Mouse (Mus musculus) stomach, postnatal 0 days (tissue): ENCODE measurements around the gene Tmem8. TPM values are rescaled to one million over a fixed set of nuclear protein-coding genes. Genes with fewer than 3 reads are reported as not detected.

Experiments used
- ATAC-seq: fragments of 200-750 bp; cut with Nextera tagmentation; 2 replicates; pipeline ENCODE4 v1.8.0; 2017; ENCODE audit not compliant: low FRiP score, low TSS enrichment
- DNase-seq: peaks from one replicate; pipeline ENCODE4 v3.0.0-alpha.2; 2016; ENCODE audit warnings: low spot score
- H3K27ac ChIP-seq: fragments of 300-500 bp; sonication (generic); replicated peaks from 2 replicates; pipeline ENCODE4 v1.5.1; 2014; ENCODE audit warnings: mild to moderate bottlenecking, control low read depth
- H3K27me3 ChIP-seq: fragments of 300-500 bp; sonication (generic); 2 replicates; pipeline ENCODE4 v1.6.1; 2014; ENCODE audit warnings: low read length; ENCODE audit not compliant: control insufficient read depth, insufficient read depth
- H3K36me3 ChIP-seq: fragments of 300-500 bp; sonication (generic); 2 replicates; pipeline ENCODE4 v1.6.1; 2014; ENCODE audit warnings: low read length, mixed read lengths; ENCODE audit not compliant: control insufficient read depth, insufficient read depth
- H3K4me1 ChIP-seq: fragments of 300-500 bp; sonication (generic); replicated peaks from 2 replicates; pipeline ENCODE4 v1.6.1; 2014; ENCODE audit warnings: antibody characterized with exemption; ENCODE audit not compliant: control insufficient read depth, insufficient read depth
- H3K4me2 ChIP-seq: fragments of 300-500 bp; sonication (generic); replicated peaks from 2 replicates; pipeline ENCODE4 v1.6.1; 2014; ENCODE audit warnings: low read depth, mild to moderate bottlenecking, control low read depth, moderate library complexity
- H3K4me3 ChIP-seq: fragments of 300-500 bp; sonication (generic); 2 replicates; pipeline ENCODE4 v1.5.1; 2014; ENCODE audit warnings: low read depth, low read length, control low read depth
- H3K9ac ChIP-seq: fragments of 300-500 bp; sonication (generic); 2 replicates; pipeline ENCODE4 v1.6.1; 2014; ENCODE audit warnings: mild to moderate bottlenecking, low read length, control low read depth, mixed read lengths
- H3K9me3 ChIP-seq: fragments of 300-500 bp; sonication (generic); 2 replicates; pipeline ENCODE4 v1.6.1; 2016; ENCODE audit warnings: low read length; ENCODE audit not compliant: control insufficient read depth
- CTCF ChIP-seq: IDR thresholded peaks from 2 replicates; pipeline ENCODE4 v1.5.1; 2016; ENCODE audit warnings: antibody characterized with exemption, low read depth, mild to moderate bottlenecking, moderate library complexity
- EP300 ChIP-seq: optimal IDR thresholded peaks from 2 replicates; pipeline ENCODE3; 2016; ENCODE audit warnings: antibody characterized with exemption
- WGBS: fragments of 180-500 bp; shearing (Covaris S2); extraction: QIAGEN DNeasy Blood & Tissue Kit; methylation state at CpG from one replicate; pipeline ENCODE4 v1.1.7; 2014; 5-methylcytosine and 5-hydroxymethylcytosine counted together
- polyA plus RNA-seq: library from polyadenylated mRNA; unstranded; fragments of >200 nt; fragmentation: Nextera tagmentation; extraction: Ambion mirVana; gene quantifications from 2 replicates; pipeline ENCODE4 v1.2.1, GENCODE M21; 2015

Gene Tmem8
- polyA plus RNA-seq, 1 experiment from 2014 or later, result 16.1 TPM

- ATAC-seq, result no peak
- H3K9me3 ChIP-seq, result no peaks in the 10 kb centered on the region
- H3K27ac ChIP-seq, result no peak overlapping the region
- peaks cover 2% of the 10 kb centered on the region; the same call in 1 of the 2 replicates for H3K36me3 ChIP-seq
- no peaks in the 10 kb centered on the region for H3K4me1 ChIP-seq
- no peak for DNase-seq
- H3K27me3 ChIP-seq, result no peaks in the 10 kb centered on the region
- H3K4me2 ChIP-seq, result no peak overlapping the region
- H3K4me3 ChIP-seq, result no peak overlapping the region
- TF ChIP-seq CTCF (no peak), EP300 (no peak)
- 70% methylated on average over 4 of the region's 4 CpGs for WGBS
- no peak overlapping the region for H3K9ac ChIP-seq
These were observed 29.7 kb downstream of the Tmem8 start for GRCm38 (mm10) chr17:26142796-26143195.

DNA sequence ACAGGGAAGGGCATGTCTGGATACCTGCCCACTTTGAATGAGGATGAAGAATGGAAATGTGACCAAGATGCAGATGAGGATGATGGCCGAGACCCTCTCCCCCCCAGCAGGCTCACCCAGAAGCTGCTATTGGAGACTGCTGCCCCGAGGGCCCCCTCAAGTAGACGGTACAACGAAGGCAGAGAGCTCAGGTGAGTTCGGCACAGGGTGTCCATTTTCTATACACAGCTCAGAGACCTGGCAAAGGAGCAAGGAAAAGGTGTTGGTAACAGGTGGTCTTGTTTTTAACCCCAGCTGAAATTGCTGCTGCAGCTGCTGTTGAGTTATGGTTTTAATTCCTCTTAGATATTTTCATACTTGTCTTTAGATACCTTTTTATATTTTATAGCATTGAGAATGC, 30.3 kb downstream of the Tmem8 start:
- Histone ChIP-seq H3K27me3 (no peaks in the 10 kb centered on the region), H3K4me1 (no peaks in the 10 kb centered on the region), H3K9me3 (no peaks in the 10 kb centered on the region), H3K9ac (no peak overlapping the region), H3K36me3 (peaks cover 2% of the 10 kb centered on the region; the same call in 1 of the 2 replicates), H3K4me3 (no peak overlapping the region), H3K27ac (no peak overlapping the region), H3K4me2 (no peak overlapping the region)
- TF ChIP-seq EP300 (no peak), CTCF (no peak)
- DNase-seq, result no peak
- WGBS, result 95% methylated on average over 5 of the region's 5 CpGs
- ATAC-seq, result no peak

GRCm38 (mm10) chr17:26149056-26149455, 36.0 kb downstream of the Tmem8 start:
- Histone ChIP-seq H3K9ac (no peak overlapping the region), H3K4me3 (no peak overlapping the region), H3K27ac (no peak overlapping the region), H3K4me1 (no peaks in the 10 kb centered on the region), H3K36me3 (no peaks in the 10 kb centered on the region; the same call in 1 of the 2 replicates), H3K27me3 (no peaks in the 10 kb centered on the region), H3K4me2 (no peak overlapping the region), H3K9me3 (no peaks in the 10 kb centered on the region)
- DNase-seq (no peak), ATAC-seq (no peak)
- 78% methylated on average over 2 of the region's 2 CpGs for WGBS
- TF ChIP-seq CTCF (0 out of 2 replicates have a peak, but pooled peaks have one; percentile 11), EP300 (no peak)

DNA sequence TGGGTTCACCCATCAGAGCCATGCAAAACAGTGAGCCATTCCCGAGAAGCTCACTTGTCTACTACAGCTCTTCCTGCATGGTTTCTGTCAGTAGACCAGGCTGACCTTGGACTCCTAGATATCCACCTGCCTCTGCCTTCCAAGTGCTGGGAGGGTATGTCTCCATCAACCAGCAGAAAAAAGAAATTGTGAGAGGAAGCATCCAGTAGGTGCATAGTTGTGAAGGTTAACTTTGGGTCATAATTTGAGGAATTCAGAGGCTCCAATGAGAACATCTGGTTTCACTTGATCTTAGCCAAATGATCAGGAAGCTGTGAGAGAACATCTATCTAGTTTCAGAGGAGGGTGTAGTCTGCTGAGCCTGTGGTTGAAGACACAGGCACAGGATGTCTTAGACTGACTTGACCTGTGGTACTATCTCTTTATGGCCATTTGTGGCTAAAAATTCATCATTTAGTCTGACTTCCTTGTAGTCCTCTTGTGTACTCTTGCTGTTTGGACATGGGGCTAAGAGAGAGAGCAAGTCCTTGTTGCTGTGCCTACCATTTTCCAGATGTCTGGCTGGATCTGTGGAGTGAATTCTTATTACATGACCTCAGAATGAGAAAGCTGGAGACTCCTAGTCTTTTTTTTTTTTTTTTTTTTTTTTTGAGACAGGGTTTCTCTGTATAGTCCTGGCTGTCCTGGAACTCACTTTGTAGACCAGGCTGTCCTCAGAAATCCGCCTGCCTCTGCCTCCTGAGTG, 39.0 kb downstream of the Tmem8 start:
- no peak for TF ChIP-seq CTCF
- TF ChIP-seq EP300, result no peak

DNA sequence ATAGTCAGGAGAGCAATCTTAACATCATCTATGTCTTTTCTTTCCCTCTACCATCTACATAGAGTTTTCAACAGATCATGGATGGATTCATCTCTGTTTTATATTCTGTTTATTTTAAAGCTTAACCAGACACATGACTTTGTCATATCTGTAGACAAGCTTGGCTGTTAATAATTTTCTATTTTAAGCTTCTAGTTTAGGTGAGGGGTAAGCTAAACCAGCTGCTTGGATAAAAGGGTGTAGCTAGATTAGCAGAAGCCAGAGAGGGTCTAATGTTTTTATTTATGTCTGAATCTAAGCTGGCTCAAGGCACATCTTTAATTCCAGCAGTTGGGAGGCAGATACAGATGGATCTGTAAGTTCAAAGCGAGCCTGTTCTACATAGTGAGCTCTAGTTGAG, 49.6 kb downstream of the Tmem8 start:
- ATAC-seq, result no peak
- Histone ChIP-seq H3K27me3 (no peaks in the 10 kb centered on the region), H3K36me3 (no peaks in the 10 kb centered on the region), H3K9ac (no peak overlapping the region), H3K27ac (no peak overlapping the region), H3K9me3 (no peaks in the 10 kb centered on the region), H3K4me2 (no peak overlapping the region), H3K4me1 (0 out of 2 replicates have a peak, but pooled peaks cover 3% of the 10 kb centered on the region), H3K4me3 (no peak overlapping the region)
- TF ChIP-seq CTCF (no peak), EP300 (no peak)
- DNase-seq, result no peak
- WGBS, result 59% methylated on average over 1 of the region's 1 CpGs

More for the DNA sequence above, 39.0 kb downstream of the Tmem8 start:
- 94% methylated on average over 2 of the region's 2 CpGs for WGBS
- Histone ChIP-seq H3K4me1 (no peaks in the 10 kb centered on the region), H3K27me3 (no peaks in the 10 kb centered on the region), H3K9ac (no peak overlapping the region), H3K27ac (no peak overlapping the region), H3K9me3 (no peaks in the 10 kb centered on the region), H3K36me3 (no peaks in the 10 kb centered on the region; the same call in 1 of the 2 replicates), H3K4me3 (no peak overlapping the region), H3K4me2 (no peak overlapping the region)
- DNase-seq (no peak), ATAC-seq (no peak)

GRCm38 (mm10) chr17:26168039-26168438, 54.9 kb downstream of the Tmem8 start:
- H3K27me3 ChIP-seq, result no peaks in the 10 kb centered on the region
- DNase-seq (peak; percentile 31), ATAC-seq (peak; percentile 91)
- H3K4me2 ChIP-seq, result no peak overlapping the region
- no peaks in the 10 kb centered on the region for H3K4me1 ChIP-seq
- TF ChIP-seq EP300 (no peak), CTCF (no peak)
- H3K27ac ChIP-seq, result no peak overlapping the region
- no peak overlapping the region for H3K9ac ChIP-seq
- WGBS, result 62% methylated on average over 2 of the region's 2 CpGs
- no peaks in the 10 kb centered on the region for H3K36me3 ChIP-seq
- no peak overlapping the region for H3K4me3 ChIP-seq
- no peaks in the 10 kb centered on the region for H3K9me3 ChIP-seq

Other genes starting within 250 kb of the Tmem8 start
- 52.4 and 59.9 TPM in 2 replicates for gene Mcrip2, start 244.5 kb upstream of the Tmem8 start, polyA plus RNA-seq
- 52.9 and 54.1 TPM in 2 replicates for gene Mettl26, start 238.2 kb upstream of the Tmem8 start, polyA plus RNA-seq
- gene Wfikkn1, start 232.4 kb upstream of the Tmem8 start, polyA plus RNA-seq, result 0.35 and 0.38 TPM in 2 replicates
- gene Rab40c, start 193.6 kb upstream of the Tmem8 start, polyA plus RNA-seq, result 20.2 TPM in 2 replicates
- 25.4 and 29.9 TPM in 2 replicates for gene Pigq, start 168.4 kb upstream of the Tmem8 start, polyA plus RNA-seq
- gene Nhlrc4, start 168.3 kb upstream of the Tmem8 start, polyA plus RNA-seq, result not detected in 2 replicates
- 0.06 TPM in 1 of 2 replicates, not detected in the other for gene A930017K11Rik, start 160.7 kb upstream of the Tmem8 start, polyA plus RNA-seq
- 12.5 and 13.7 TPM in 2 replicates for gene Capn15, start 127.5 kb upstream of the Tmem8 start, polyA plus RNA-seq
- 4.5 and 5.1 TPM in 2 replicates for gene Rab11fip3, start 43.7 kb upstream of the Tmem8 start, polyA plus RNA-seq
- 65.4 and 66.3 TPM in 2 replicates for gene Decr2, start 23.0 kb upstream of the Tmem8 start, polyA plus RNA-seq
- gene Nme4, start 17.7 kb upstream of the Tmem8 start, polyA plus RNA-seq, result 30.9 and 32.5 TPM in 2 replicates
- 134 and 135 TPM in 2 replicates for gene Mrpl28, start 10.2 kb downstream of the Tmem8 start, polyA plus RNA-seq
- gene Axin1, start 25.4 kb downstream of the Tmem8 start, polyA plus RNA-seq, result 10.9 and 12.4 TPM in 2 replicates
- gene Pdia2, start 85.8 kb downstream of the Tmem8 start, polyA plus RNA-seq, result 172 and 176 TPM in 2 replicates
- gene Rgs11, start 89.7 kb downstream of the Tmem8 start, polyA plus RNA-seq, result 24.4 and 27.5 TPM in 2 replicates
- 133 and 139 TPM in 2 replicates for gene Arhgdig, start 94.5 kb downstream of the Tmem8 start, polyA plus RNA-seq
- 98.0 and 99.1 TPM in 2 replicates for gene Fam234a, start 130.9 kb downstream of the Tmem8 start, polyA plus RNA-seq
- gene Luc7l, start 139.6 kb downstream of the Tmem8 start, polyA plus RNA-seq, result 42.9 and 46.2 TPM in 2 replicates